Mouse (Mus musculus) lung, postnatal 0 days (tissue): ENCODE measurements around the gene Bpifb1. TPM values are rescaled to one million over a fixed set of nuclear protein-coding genes. Genes with fewer than 3 reads are reported as not detected.
A peak's percentile ranks its signal among the peaks of the same experiment; 100 is the strongest.

Experiments
- ATAC-seq: fragments of 200-750 bp; cut with Nextera tagmentation; 2 replicates; pipeline ENCODE4 v1.8.0; 2017; ENCODE audit warnings: moderate library complexity
- DNase-seq: peaks from one replicate; pipeline ENCODE4 v3.0.0-alpha.2; 2016; ENCODE audit warnings: low spot score
- H3K27ac ChIP-seq: fragments of 300-500 bp; sonication (generic); 2 replicates; pipeline ENCODE4 v1.5.1; 2014; ENCODE audit warnings: antibody characterized with exemption, mild to moderate bottlenecking, low read length, mixed read lengths
- H3K27me3 ChIP-seq: fragments of 300-500 bp; sonication (generic); replicated peaks from 2 replicates; pipeline ENCODE4 v1.6.1; 2014; ENCODE audit warnings: low read length, mixed read lengths; ENCODE audit not compliant: insufficient read depth
- H3K36me3 ChIP-seq: fragments of 300-500 bp; sonication (generic); 2 replicates; pipeline ENCODE4 v1.6.1; 2014; ENCODE audit warnings: low read length, mixed read lengths; ENCODE audit not compliant: insufficient read depth
- H3K4me1 ChIP-seq: fragments of 300-500 bp; sonication (generic); 2 replicates; pipeline ENCODE4 v1.6.1; 2014; ENCODE audit warnings: antibody characterized with exemption, low read depth, low read length, mixed read lengths; ENCODE audit not compliant: insufficient read depth
- H3K4me2 ChIP-seq: fragments of 300-500 bp; sonication (generic); replicated peaks from 2 replicates; pipeline ENCODE4 v1.6.1; 2014; ENCODE audit warnings: low read depth, mild to moderate bottlenecking, low read length, moderate library complexity, mixed read lengths
- H3K4me3 ChIP-seq: fragments of 300-500 bp; sonication (generic); 2 replicates; pipeline ENCODE4 v1.5.1; 2014; ENCODE audit warnings: low read depth, low read length
- H3K9ac ChIP-seq: fragments of 300-500 bp; sonication (generic); replicated peaks from 2 replicates; pipeline ENCODE4 v1.6.1; 2014; ENCODE audit warnings: low read depth, mild to moderate bottlenecking
- H3K9me3 ChIP-seq: fragments of 300-500 bp; sonication (generic); 2 replicates; pipeline ENCODE4 v1.6.1; 2016; ENCODE audit warnings: low read length, mixed read lengths
- CTCF ChIP-seq: IDR thresholded peaks from 2 replicates; pipeline ENCODE4 v1.5.1; 2016; ENCODE audit warnings: antibody characterized with exemption, mild to moderate bottlenecking
- EP300 ChIP-seq: IDR thresholded peaks from 2 replicates; pipeline ENCODE4 v1.6.1; 2016; ENCODE audit warnings: antibody characterized with exemption, mild to moderate bottlenecking, control low read depth
- WGBS: fragments of 180-500 bp; shearing (Covaris S2); extraction: QIAGEN DNeasy Blood & Tissue Kit; methylation state at CpG from one replicate; pipeline ENCODE4 v1.1.7; 2014; 5-methylcytosine and 5-hydroxymethylcytosine counted together
- polyA plus RNA-seq: library from polyadenylated mRNA; unstranded; fragments of >200 nt; fragmentation: Nextera tagmentation; extraction: Ambion mirVana; gene quantifications from 2 replicates; pipeline ENCODE4 v1.2.1, GENCODE M21; 2015

Bpifb1 gene
- polyA plus RNA-seq, 1 experiment from 2014 or later = 7.3 TPM

GRCm38 (mm10) chr2:154219950-154220349, 29.3 kb downstream of the Bpifb1 start:
- no peak overlapping the region for H3K27ac ChIP-seq
- no peak for DNase-seq
- H3K4me2 ChIP-seq = no peak overlapping the region
- H3K9ac ChIP-seq = no peak overlapping the region
- H3K4me1 ChIP-seq = peaks cover 8% of the 10 kb centered on the region; the same call in 1 of the 2 replicates
- H3K9me3 ChIP-seq = no peaks in the 10 kb centered on the region
- TF ChIP-seq EP300 (no peak), CTCF (no peak)
- no peaks in the 10 kb centered on the region for H3K36me3 ChIP-seq
- no peak overlapping the region for H3K4me3 ChIP-seq
- WGBS = 67% methylated on average over 5 of the region's 5 CpGs
- no peaks in the 10 kb centered on the region for H3K27me3 ChIP-seq
- no peak for ATAC-seq

- no peaks in the 10 kb centered on the region for H3K36me3 ChIP-seq
- ATAC-seq (peak; percentile 88), DNase-seq (peak; percentile 86)
- H3K9ac ChIP-seq = no peak within 1 kb of the TSS
- no peaks in the 10 kb centered on the region for H3K9me3 ChIP-seq
- H3K4me3 ChIP-seq = no peak within 1 kb of the TSS
- 5% methylated on average over 14 of the region's 14 CpGs for WGBS
- H3K27me3 ChIP-seq = no peaks in the 10 kb centered on the region
- H3K4me2 ChIP-seq = no peak within 1 kb of the TSS; the same call in 1 of the 2 replicates
- H3K4me1 ChIP-seq = peaks cover 8% of the 10 kb centered on the region; the same call in 1 of the 2 replicates
- TF ChIP-seq CTCF (no peak), EP300 (peak; percentile 80)
- H3K27ac ChIP-seq = peak within 1 kb of the TSS; percentile 52
Observed at GRCm38 (mm10) chr2:154223265-154223916, 32.8 kb downstream of the Bpifb1 start, which contains the start of gene Bpifb5. Gene Bpifb5, plus strand, starts transcription at chr2:154223742.

GRCm38 (mm10) chr2:154223917-154224273, 33.3 kb downstream of the Bpifb1 start:
- Histone ChIP-seq H3K4me3 (no peak overlapping the region), H3K4me1 (peaks cover 8% of the 10 kb centered on the region; the same call in 1 of the 2 replicates), H3K9me3 (no peaks in the 10 kb centered on the region), H3K27ac (peak overlapping the region; percentile 52), H3K4me2 (no peak overlapping the region; the same call in 1 of the 2 replicates), H3K9ac (no peak overlapping the region), H3K36me3 (no peaks in the 10 kb centered on the region), H3K27me3 (no peaks in the 10 kb centered on the region)
- no peak for TF ChIP-seq CTCF
- no peak for TF ChIP-seq EP300
- DNase-seq (no peak), ATAC-seq (peak; percentile 14; the same call in 1 of the 2 replicates)
- WGBS = 25% methylated on average over 2 of the region's 2 CpGs

GRCm38 (mm10) chr2:154226991-154227390, 36.4 kb downstream of the Bpifb1 start:
- WGBS = 60% methylated on average over 4 of the region's 4 CpGs
- no peak for TF ChIP-seq CTCF
- TF ChIP-seq EP300 = no peak
- H3K9ac ChIP-seq = no peak overlapping the region
- H3K36me3 ChIP-seq = no peaks in the 10 kb centered on the region
- H3K9me3 ChIP-seq = no peaks in the 10 kb centered on the region
- peaks cover 8% of the 10 kb centered on the region; the same call in 1 of the 2 replicates for H3K4me1 ChIP-seq
- no peak overlapping the region for H3K4me3 ChIP-seq
- no peaks in the 10 kb centered on the region for H3K27me3 ChIP-seq
- ATAC-seq (no peak), DNase-seq (no peak)
- no peak overlapping the region for H3K27ac ChIP-seq
- no peak overlapping the region for H3K4me2 ChIP-seq

GRCm38 (mm10) chr2:154227830-154228229, 37.2 kb downstream of the Bpifb1 start:
- no peak overlapping the region for H3K9ac ChIP-seq
- no peaks in the 10 kb centered on the region for H3K36me3 ChIP-seq
- H3K4me2 ChIP-seq = no peak overlapping the region
- no peak for ATAC-seq
- H3K27ac ChIP-seq = no peak overlapping the region
- 75% methylated on average over 5 of the region's 5 CpGs for WGBS
- H3K9me3 ChIP-seq = no peaks in the 10 kb centered on the region
- H3K27me3 ChIP-seq = no peaks in the 10 kb centered on the region
- no peak overlapping the region for H3K4me3 ChIP-seq
- peaks cover 5% of the 10 kb centered on the region; the same call in 1 of the 2 replicates for H3K4me1 ChIP-seq
- no peak for DNase-seq
- no peak for TF ChIP-seq EP300
- TF ChIP-seq CTCF = no peak

- 91% methylated on average over 6 of the region's 6 CpGs for WGBS
- no peak overlapping the region for H3K9ac ChIP-seq
- ATAC-seq = no peak
Observed at GRCm38 (mm10) chr2:154233426-154233825, 42.8 kb downstream of the Bpifb1 start.

More at GRCm38 (mm10) chr2:154233426-154233825, 42.8 kb downstream of the Bpifb1 start:
- Histone ChIP-seq H3K4me1 (no peaks in the 10 kb centered on the region), H3K4me2 (no peak overlapping the region), H3K9me3 (no peaks in the 10 kb centered on the region), H3K4me3 (no peak overlapping the region), H3K36me3 (no peaks in the 10 kb centered on the region), H3K27me3 (no peaks in the 10 kb centered on the region), H3K27ac (no peak overlapping the region)
- DNase-seq = no peak
- TF ChIP-seq CTCF = no peak
- TF ChIP-seq EP300 = no peak
